Mouse (Mus musculus) cerebellum, adult 11 months (tissue): ENCODE results near the gene Cfdp1.

ENCODE experiments used
- DNase-seq: peaks from one replicate; pipeline ENCODE4 v3.0.0; 2022

The Cfdp1 gene

DNA sequence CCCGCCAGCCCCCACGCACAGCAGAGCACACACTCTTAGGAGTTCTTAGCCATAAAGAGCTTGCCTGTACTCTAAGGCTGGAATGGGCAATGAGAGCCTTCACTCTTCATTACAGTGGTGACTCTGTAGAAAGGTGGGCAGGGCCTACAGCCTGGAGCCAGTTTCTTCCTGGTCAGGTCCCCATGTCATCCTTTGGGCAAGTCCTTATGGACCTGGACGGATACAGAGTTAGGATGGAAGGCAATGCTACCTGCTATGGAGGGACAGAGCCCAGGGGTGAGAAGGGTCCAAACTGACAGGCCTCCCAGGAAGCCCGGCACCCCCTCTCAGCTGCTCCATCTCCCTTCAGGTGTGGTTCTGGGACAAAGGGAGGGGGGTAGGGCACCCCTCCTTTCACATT is 118.3 kb downstream of the Cfdp1 start:
- DNase-seq = peak; percentile 23

DNA sequence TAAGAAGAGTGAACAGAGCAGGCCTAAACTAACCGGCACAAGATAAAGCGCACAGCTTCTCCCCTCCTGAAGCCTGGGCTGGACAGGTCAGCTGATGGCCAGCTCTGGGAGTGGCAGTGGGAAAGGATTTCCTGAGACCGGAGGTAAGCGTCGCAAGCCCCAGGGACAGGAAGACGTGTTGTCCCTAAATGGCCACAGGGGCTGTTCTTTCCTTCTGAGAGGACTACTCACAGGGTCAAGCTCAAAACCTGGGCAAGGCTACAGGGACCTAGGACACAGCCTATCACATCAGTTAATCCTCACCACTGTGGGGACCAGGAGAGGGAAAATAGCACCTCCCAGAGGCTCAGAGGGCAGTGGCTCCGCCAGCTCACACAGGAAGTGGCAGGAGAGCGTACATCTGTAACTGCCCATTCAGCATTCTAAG is 118.7 kb downstream of the Cfdp1 start:
- DNase-seq = peak; percentile 25

DNA sequence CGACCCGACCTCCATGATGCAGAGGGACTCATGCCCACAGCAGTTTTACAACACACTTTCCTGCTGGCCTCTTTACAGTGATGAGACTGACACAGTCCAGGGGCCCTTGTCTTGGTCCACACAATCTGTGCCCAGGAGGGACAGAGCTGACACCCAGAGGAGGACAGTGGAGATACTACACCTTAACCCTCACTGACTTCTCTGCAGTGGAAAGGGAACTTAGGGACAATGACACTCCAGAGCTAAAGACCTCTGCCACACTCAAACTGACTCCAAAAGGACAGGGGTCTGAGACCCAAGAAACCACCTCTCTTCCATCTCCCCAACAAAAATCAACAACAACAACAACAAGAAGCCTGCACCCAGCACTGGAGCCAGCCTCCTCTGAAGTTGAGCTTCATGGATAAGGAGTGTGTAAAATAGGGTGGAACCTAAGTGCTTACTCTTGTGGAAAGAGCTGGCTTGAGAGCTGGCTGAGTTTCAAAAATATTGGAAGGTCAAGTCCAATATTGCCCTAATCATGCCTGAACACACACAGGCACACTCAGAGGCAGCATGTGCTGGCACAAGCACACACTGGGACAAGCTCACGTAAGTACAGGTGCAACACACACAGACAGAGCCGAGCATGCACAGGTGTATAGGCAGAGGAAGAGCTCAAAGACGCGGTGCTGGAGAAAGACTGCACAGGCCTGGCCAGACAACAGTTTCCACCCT is 119.7 kb downstream of the Cfdp1 start:
- DNase-seq = no peak

GRCm38 (mm10) chr8:111733581-111734243 is 120.4 kb downstream of the Cfdp1 start:
- DNase-seq = no peak

- DNase-seq = no peak
Observed at GRCm38 (mm10) chr8:111732406-111733085, 121.5 kb downstream of the Cfdp1 start.

- DNase-seq = peak; percentile 89
Observed at GRCm38 (mm10) chr8:111732004-111732403, 122.1 kb downstream of the Cfdp1 start.

GRCm38 (mm10) chr8:111731231-111731977 is 122.7 kb downstream of the Cfdp1 start:
- DNase-seq = no peak

GRCm38 (mm10) chr8:111729233-111730170 is 124.6 kb downstream of the Cfdp1 start:
- DNase-seq = no peak

DNA sequence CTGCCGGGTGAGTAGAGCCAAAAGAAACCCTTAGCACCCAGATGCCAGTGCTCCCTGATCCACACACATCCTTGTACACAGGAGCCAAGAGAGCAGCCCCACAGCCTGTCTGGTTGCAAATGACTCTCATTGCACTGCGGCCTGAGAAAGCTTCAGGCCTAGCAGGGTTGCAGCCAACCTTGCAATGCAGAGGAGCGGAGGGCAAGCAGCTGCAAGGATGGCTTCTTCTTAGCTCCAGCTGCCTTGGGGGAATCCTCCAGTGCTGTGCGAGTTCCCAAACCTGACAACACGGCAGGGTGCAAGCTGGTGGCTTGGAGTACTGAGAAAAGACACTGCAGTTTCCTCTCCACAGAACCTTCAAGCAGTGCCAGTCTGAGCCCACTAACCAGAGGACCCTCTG is 125.6 kb downstream of the Cfdp1 start:
- DNase-seq = no peak

DNA sequence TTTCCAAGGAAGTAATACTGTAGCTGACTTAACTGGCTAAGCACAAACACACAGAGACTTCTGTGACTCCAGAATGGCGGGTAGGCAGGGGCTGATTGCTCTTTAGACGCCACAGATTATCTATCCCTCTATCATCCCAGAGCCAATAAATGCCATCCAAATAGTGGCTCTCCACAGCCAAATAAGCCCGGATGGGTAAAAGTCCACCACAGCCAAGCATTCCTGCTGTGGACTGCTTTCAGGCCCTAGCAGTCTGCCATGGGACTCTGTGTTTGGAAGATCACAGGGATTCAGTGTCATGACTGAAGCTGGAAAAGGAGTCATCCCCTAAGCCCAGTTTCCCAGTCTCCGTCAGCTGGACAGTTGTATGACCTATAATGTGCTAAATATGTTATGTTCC is 126.5 kb downstream of the Cfdp1 start:
- DNase-seq = no peak

GRCm38 (mm10) chr8:111726102-111726900 is 127.8 kb downstream of the Cfdp1 start:
- peak; percentile 61 for DNase-seq

- no peak for DNase-seq
Observed at GRCm38 (mm10) chr8:111725341-111725740, 128.8 kb downstream of the Cfdp1 start.

GRCm38 (mm10) chr8:111720115-111720544 is 134.0 kb downstream of the Cfdp1 start:
- DNase-seq = no peak

DNA sequence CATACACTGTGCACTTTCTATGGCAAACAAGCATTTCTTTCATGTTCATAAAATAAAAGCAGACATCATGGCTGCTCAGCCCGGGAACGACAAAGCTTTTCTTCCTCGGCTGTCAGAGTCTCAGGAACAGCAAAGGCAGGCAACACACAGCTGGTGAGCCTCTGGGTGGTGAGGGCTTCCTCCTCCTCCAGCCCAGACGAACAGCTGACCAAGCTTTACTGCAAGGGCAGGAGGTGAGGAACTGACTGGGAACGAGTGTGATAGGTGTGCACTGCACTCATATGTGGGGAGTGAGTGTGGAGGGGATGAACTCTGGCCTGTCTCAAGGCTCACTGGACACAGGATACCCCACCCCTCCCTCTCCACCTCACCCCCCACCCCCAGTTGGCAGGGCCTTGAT is 135.2 kb downstream of the Cfdp1 start:
- DNase-seq = no peak
